31 mouse cellular contexts compared by ENCODE assay signal in genomic region chr16:30983281-30983680, GRCm38 (mm10).
DNase-seq lines count a peak whose midpoint lies in the region; ATAC-seq and TF ChIP-seq lines count a peak whose summit lies in the region.
"Had no signal": no experiment of that assay in that cellular context is flagged by ENCODE, and none has a peak within 500 bp of the region (broad histone marks: within the 10 kb centered on the region; RNA-seq: fewer than 3 reads in every experiment).

No protein-coding gene starts in this region.

- no peak for TF ChIP-seq CTCF in layer of hippocampus, adult 2 months (conservative IDR thresholded peaks at IDR 0.05)

- no peak overlapping the region for H3K27ac ChIP-seq in heart, embryonic 10.5 days
- peak overlapping the region; percentile 82; the same call in 1 of the 2 replicates for H3K27ac ChIP-seq in layer of hippocampus, adult 2 months
- peak overlapping the region; percentile 5; the same call in 1 of the 2 replicates for H3K27ac ChIP-seq in midbrain, embryonic 13.5 days
- H3K27ac ChIP-seq in midbrain, embryonic 16.5 days (ENCODE audit: low read length): no peak overlapping the region
- peak overlapping the region; percentile 28; the same call in 1 of the 2 replicates for H3K27ac ChIP-seq in neural tube, embryonic 15.5 days (replicated peaks)
- H3K27ac ChIP-seq: embryonic facial prominence, embryonic 13.5 days; forebrain, embryonic 10.5 days; heart, adult 2 months; heart, embryonic 13.5 days; limb, embryonic 12.5 days; stomach, postnatal 0 days had no signal

- H3K36me3 ChIP-seq in heart, embryonic 10.5 days: no peaks in the 10 kb centered on the region
- no peaks in the 10 kb centered on the region for H3K36me3 ChIP-seq in midbrain, embryonic 13.5 days
- H3K36me3 ChIP-seq in midbrain, embryonic 16.5 days (ENCODE audit: control insufficient read depth, insufficient read depth, low read length): no peaks in the 10 kb centered on the region
- no peaks in the 10 kb centered on the region for H3K36me3 ChIP-seq in neural tube, embryonic 15.5 days
- H3K36me3 ChIP-seq: embryonic facial prominence, embryonic 13.5 days; forebrain, embryonic 10.5 days; heart, embryonic 13.5 days; limb, embryonic 12.5 days; midbrain, embryonic 10.5 days had no signal

- WGBS in heart, embryonic 10.5 days: 68% methylated on average over 4 of the region's 4 CpGs
- WGBS in midbrain, embryonic 13.5 days: 76% methylated on average over 4 of the region's 4 CpGs
- WGBS in midbrain, embryonic 16.5 days: 66% methylated on average over 4 of the region's 4 CpGs
- 57% methylated on average over 4 of the region's 4 CpGs for WGBS in neural tube, embryonic 15.5 days

- no peak for ATAC-seq in midbrain, embryonic 13.5 days
- no peak for ATAC-seq in midbrain, embryonic 16.5 days
- no peak for ATAC-seq in neural tube, embryonic 15.5 days (ENCODE audit: low FRiP score)
- ATAC-seq: CD4-positive, CD25-positive, alpha-beta regulatory T cell, adult 4 months; forebrain, embryonic 16.5 days; intestine, embryonic 16.5 days had no signal

- no peak overlapping the region for H3K4me3 ChIP-seq in heart, embryonic 10.5 days
- H3K4me3 ChIP-seq in layer of hippocampus, adult 2 months: no peak overlapping the region
- H3K4me3 ChIP-seq in midbrain, embryonic 13.5 days (replicated peaks): no peak overlapping the region
- H3K4me3 ChIP-seq in midbrain, embryonic 16.5 days (ENCODE audit: low read depth, low read length): no peak overlapping the region
- no peak overlapping the region for H3K4me3 ChIP-seq in neural tube, embryonic 15.5 days (replicated peaks)
- H3K4me3 ChIP-seq: embryonic facial prominence, embryonic 13.5 days; forebrain, embryonic 10.5 days; heart, adult 2 months; heart, embryonic 13.5 days; limb, embryonic 12.5 days; midbrain, embryonic 10.5 days; myocyte had no signal

- DNase-seq in heart, adult 11 months: peak; percentile 94
- no peak for DNase-seq in heart, embryonic 10.5 days (ENCODE audit: low spot score)
- no peak for DNase-seq in layer of hippocampus, adult 2 months (ENCODE audit: low spot score in 2 of 2)
- DNase-seq in layer of hippocampus, adult 18-20 months (ENCODE audit: low spot score in 2 of 2): no peak
- DNase-seq: adrenal gland, postnatal 14 days; cerebellum, adult 11 months; cerebellum, adult 9-11 months; gastrocnemius, postnatal 25 days; heart, adult 2 months; heart, postnatal 10 days; kidney, adult 9 months; kidney, postnatal 36 days; layer of hippocampus, postnatal 36 days; lung, postnatal 4 days; retina, postnatal 1 day; thymus, adult 18-20 months; thymus, postnatal 25 days had no signal

- H3K9me3 ChIP-seq in heart, embryonic 10.5 days: no peaks in the 10 kb centered on the region
- H3K9me3 ChIP-seq in midbrain, embryonic 13.5 days: no peaks in the 10 kb centered on the region
- H3K9me3 ChIP-seq in midbrain, embryonic 16.5 days (replicated peaks; ENCODE audit: control insufficient read depth, low read length, poor library complexity, severe bottlenecking): no peaks in the 10 kb centered on the region
- no peaks in the 10 kb centered on the region for H3K9me3 ChIP-seq in neural tube, embryonic 15.5 days (replicated peaks)
- H3K9me3 ChIP-seq: embryonic facial prominence, embryonic 13.5 days; forebrain, embryonic 10.5 days; heart, embryonic 13.5 days; limb, embryonic 12.5 days; midbrain, embryonic 10.5 days had no signal

- no peaks in the 10 kb centered on the region for H3K27me3 ChIP-seq in heart, embryonic 10.5 days (ENCODE audit: insufficient read depth, poor library complexity, severe bottlenecking)
- H3K27me3 ChIP-seq in midbrain, embryonic 13.5 days: no peaks in the 10 kb centered on the region
- H3K27me3 ChIP-seq in midbrain, embryonic 16.5 days (ENCODE audit: control insufficient read depth, insufficient read depth, low read depth, low read length): no peaks in the 10 kb centered on the region
- H3K27me3 ChIP-seq in neural tube, embryonic 15.5 days (replicated peaks): no peaks in the 10 kb centered on the region
- H3K27me3 ChIP-seq: embryonic facial prominence, embryonic 13.5 days; heart, embryonic 13.5 days; limb, embryonic 12.5 days had no signal

- H3K4me1 ChIP-seq in heart, embryonic 10.5 days: peaks cover 21% of the 10 kb centered on the region; the same call in 1 of the 2 replicates
- H3K4me1 ChIP-seq in midbrain, embryonic 13.5 days (replicated peaks): peaks cover 22% of the 10 kb centered on the region
- peaks cover 15% of the 10 kb centered on the region for H3K4me1 ChIP-seq in midbrain, embryonic 16.5 days (ENCODE audit: control insufficient read depth, insufficient read depth, low read length)
- H3K4me1 ChIP-seq in neural tube, embryonic 15.5 days: peaks cover 28% of the 10 kb centered on the region

- no peak overlapping the region for H3K4me2 ChIP-seq in midbrain, embryonic 13.5 days (replicated peaks)
- H3K4me2 ChIP-seq in midbrain, embryonic 16.5 days (ENCODE audit: low read length): no peak overlapping the region
- H3K4me2 ChIP-seq in neural tube, embryonic 15.5 days: no peak overlapping the region
- H3K4me2 ChIP-seq: embryonic facial prominence, embryonic 13.5 days; heart, embryonic 13.5 days; limb, embryonic 12.5 days; liver, embryonic 11.5 days had no signal

- H3K9ac ChIP-seq in midbrain, embryonic 13.5 days (replicated peaks): no peak overlapping the region
- H3K9ac ChIP-seq in midbrain, embryonic 16.5 days (ENCODE audit: low read depth, low read length): no peak overlapping the region
- no peak overlapping the region for H3K9ac ChIP-seq in neural tube, embryonic 15.5 days (replicated peaks)
- H3K9ac ChIP-seq: embryonic facial prominence, embryonic 13.5 days; limb, embryonic 12.5 days had no signal

Comparison
In these comparisons a context has a peak if more than half of its experiments do, and no peak if none do; other contexts are left out.
1. H3K27ac ChIP-seq: peak in layer of hippocampus, adult 2 months (single experiment), midbrain, embryonic 13.5 days (single experiment) and neural tube, embryonic 15.5 days (single experiment); none in heart, embryonic 10.5 days (single experiment) and midbrain, embryonic 16.5 days (single experiment).